Mouse (Mus musculus): ENCODE measurements at regions not wholly inside any gene's neighbourhood (a gene's known extent, or its start where the extent isn't known, plus 50 kb on each side); places are given as distances from the start of the nearest gene placed in this dataset.

DNA sequence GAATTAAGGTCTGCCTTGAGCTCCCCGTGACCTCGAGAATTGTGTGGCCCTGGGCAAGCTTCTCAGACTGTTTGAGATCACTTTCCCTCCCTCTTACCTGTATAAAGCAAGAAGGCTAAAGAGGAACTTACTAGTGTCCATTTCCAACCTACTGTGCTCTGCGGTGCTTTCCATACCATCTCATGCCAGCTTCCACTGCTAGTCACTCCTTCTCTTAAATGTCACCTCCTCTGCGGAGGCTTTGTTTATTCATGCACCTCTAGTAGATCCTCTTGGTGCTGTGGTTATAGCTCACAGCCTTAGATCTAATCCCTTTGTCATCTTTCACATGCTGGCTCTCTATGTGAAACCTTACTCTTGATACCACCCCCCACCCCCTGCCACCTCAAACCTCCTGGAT is 2310.3 kb upstream of the Lrrc6 start:
- no peak for DNase-seq (ENCODE audit: low spot score)

DNA sequence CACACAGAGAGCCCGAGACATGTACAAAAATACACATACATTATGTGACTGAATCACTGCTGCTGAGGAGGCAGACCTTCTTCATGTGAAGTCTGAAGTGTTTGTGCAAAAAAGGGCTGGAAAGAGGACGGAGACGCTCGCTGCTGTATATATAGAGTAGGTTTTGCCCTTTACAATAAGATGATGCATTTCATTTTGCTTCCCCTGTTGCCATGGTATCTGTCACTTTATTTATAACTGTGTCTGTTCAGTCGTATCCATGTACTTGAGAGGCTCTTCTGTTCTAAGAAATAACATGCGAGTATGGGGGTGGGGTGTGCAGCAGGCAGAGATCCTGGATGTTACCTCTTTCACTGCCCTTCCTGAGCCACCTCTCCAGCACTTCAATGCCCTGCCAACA is 2309.9 kb upstream of the Lrrc6 start:
- DNase-seq (ENCODE audit: low spot score) = no peak

DNA sequence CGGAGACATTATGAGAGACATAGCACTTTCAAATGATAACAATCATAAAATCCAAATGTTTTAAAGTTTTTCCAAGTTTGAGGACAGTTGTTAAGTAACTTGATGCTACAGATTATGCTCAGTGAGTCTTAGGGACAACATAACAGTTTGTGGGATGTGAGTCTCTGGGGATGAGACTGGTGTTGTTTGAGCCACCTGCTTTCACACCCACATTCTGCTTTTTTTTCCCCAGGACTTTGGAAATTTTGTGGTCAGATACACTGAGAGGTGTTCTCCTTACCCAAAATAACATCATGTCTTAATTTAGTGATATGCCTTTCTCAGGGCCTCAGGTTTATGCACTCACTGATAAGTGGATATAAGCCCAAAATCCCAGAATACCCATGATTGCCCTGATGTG is 2307.5 kb upstream of the Lrrc6 start:
- no peak for DNase-seq (ENCODE audit: low spot score)

DNA sequence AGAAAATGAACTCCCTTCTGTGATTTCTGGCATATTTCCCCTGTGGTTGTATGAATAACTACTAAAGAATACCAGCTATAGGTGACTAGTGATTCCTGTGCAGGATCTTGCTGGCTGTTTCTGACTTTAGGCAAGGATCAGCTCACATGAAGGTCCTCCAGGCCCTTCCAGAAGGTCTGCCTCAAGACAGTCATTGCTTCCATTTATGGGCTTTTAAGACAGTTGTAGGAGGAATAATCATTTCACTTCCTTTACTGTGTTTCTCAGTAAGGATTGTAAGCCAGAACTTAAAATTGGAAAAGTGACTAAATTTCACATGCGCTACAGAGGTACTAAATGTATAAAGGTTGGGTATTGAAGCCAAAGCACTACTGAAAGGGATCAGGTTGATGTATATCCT is 2303.5 kb upstream of the Lrrc6 start:
- DNase-seq (ENCODE audit: low spot score) = no peak

DNA sequence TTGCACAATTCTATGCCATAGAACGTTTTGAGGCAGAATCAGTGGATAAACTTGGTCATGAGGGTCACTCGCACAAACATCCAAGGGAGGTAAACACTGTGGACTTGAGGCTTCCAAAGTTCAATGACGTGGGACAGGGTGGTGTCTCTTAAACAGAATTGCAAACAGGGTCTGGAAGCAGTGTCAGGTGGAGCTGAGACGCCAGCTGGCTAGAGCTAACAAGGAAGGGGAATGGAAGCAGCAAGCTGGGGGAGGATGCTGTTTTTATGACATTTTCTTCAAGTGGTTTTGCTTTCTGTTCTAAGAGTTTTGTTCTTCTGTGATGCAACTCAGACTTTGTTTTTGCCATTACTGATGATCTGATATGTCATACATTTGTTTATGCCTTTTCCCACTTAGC is 2301.1 kb upstream of the Lrrc6 start:
- DNase-seq (ENCODE audit: low spot score) = no peak

DNA sequence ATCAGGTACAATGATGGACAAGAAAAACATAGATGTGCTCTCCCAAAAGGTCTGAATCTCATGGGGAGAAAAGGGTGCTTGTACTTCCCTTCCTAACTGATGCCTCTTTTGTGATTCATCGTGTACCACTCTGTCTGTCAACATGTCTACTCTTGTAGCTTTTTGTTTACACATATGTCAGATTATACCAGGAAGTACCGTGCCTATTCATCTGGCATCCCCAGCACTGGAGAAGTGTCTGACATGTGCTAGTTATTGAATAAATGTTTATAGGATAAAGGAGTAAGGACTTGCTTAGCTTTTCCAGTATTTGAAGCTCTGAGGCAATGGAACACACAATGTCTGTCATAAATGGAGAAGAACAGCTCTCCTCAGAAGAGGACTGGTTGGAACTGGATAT is 2296.7 kb upstream of the Lrrc6 start:
- no peak for DNase-seq (ENCODE audit: low spot score)

DNA sequence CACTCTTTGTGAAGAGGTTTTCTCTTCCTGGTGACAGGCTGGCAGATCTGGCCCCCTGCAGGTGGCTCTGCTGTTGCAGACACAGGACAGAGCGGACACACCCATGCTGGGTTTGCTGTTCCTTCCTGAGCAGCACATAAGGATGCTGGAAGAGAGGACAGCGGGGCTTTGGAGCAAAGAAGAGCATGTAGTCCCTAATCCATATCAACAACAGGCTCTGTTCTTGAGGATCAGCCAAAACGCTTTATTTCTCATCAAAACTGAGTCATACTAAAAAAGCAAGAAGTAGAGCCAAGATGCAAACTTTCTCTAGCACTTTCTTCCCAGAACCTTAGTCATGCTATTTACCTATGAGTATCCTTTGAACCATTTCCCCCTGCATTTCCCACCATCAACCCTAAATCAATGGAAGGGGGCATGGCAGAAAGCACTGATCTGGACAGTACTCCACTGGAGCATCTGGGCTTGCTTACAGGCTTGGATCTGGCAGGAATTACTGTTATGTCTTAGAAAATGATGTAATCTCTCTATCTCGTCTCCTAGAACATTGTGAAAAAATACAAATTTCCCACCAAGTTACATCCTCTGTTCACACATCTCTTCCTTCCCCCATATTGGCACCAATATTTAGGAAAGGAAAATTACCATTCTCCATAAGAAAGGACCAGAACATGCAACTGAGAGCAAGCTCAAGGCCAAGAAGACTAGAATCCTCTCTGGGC is 2294.7 kb upstream of the Lrrc6 start:
- DNase-seq (ENCODE audit: low spot score) = no peak

DNA sequence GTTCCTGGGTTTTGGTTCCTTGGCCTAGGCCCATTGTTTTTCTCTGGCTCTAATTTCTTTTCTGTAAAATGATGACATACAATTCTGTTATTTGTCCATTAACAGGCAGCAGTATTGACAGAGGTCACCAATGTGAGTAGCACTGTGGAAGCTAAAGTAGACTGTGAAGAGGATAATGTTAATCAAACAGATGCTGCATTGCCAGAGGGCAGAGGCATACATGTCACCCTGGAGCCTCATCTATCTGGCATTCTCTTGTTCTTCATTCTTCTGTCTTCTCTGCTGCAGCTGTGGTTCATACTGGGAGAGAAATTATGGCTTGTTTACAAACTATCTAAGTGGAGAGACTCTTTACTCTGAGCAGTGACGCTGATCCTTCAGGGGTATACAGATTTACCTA is 2259.2 kb upstream of the Lrrc6 start:
- DNase-seq (ENCODE audit: low spot score) = no peak

DNA sequence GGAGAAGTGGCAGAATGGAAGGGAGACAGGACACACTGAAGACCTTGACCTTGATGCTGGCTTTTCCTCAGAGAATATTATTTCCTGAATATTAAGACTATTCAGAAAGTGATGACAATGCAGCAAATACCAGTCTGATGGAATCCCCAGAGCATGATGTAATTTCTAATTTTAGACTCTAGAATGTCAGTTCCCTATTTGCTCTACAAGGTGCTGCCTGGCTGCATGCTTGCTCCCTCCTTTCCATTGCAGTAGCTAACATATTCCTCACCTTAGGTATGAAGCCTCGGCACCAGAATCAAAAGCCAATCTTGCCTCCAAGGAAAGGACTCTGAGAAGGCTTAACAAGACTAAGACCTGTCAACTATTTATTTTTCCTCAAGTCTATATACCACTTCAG is 2254.5 kb upstream of the Lrrc6 start:
- DNase-seq (ENCODE audit: low spot score) = no peak

DNA sequence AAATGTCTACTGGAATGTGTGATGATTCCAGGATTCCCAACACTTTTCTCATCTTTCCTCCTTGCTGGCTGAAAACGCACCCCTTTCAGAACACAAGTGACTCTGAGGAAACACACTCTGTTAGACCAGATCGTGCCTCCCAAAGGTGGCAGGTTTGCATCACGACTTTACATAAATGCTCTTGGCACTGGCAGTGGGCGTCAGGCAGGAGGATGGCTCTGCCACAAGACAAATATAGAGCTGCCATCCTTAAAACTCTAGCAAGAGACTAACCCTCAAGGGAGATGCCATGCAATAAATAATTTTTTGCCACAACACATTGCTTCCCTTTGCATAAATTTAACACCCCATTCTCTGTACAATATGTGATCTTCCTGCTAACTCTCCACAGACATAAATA is 2254.1 kb upstream of the Lrrc6 start:
- no peak for DNase-seq (ENCODE audit: low spot score)

DNA sequence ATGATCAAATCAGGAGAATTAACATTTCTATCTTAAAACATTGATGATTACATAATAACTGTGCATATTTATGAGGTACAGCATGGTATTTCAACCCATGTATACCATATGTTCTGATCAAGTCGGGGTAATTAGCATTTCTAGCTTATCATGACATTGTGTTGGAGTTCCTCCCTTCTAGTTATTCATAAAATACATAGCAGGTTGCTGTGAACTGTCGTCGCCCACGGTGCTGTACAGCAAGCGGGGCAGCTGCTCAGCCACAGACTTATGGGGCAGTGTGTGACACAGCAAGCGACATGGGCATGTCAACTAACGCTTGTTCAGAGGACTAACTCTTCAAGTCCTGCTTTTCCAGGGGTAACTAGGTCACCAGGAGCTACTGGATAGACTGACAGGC is 2238.6 kb upstream of the Lrrc6 start:
- DNase-seq (ENCODE audit: low spot score) = no peak

DNA sequence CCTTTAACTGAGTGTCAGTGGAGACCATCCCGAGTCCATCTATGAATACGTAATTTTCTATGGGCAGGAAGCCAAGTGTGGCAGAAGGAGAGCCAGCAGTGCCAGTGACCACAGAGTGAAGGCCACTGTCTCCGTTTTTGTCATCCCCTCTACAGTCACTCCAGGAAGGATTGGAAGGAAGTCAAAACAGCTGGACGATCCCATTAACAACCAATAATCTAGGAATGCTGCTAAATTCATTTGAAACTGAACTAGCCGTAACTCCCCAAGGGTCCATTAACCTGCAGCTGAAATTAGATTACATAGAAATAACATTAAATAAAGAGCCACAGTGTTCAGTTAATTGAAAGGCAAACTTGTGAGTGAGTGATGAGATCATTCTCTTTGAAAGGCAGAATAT is 2220.5 kb upstream of the Lrrc6 start:
- DNase-seq (ENCODE audit: low spot score) = no peak

DNA sequence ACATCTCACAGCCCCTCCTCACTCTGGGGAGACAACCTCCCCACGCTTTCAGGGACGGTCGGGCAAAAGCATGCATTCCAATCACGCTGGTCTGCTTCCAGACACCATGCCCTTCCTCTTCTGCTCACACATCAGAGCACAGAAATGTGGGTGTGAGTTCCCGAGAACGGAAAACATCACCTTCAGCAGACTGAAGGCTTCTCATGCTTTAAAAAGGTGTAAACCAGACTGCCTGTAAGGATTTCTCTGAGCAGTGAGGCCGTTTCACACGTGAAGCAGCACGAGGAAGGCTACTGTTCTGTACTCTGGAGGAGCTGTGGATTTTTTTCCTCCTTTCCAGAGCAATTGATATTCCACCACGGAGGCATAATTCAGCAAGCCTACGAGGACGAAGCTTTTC is 2218.8 kb upstream of the Lrrc6 start:
- no peak for DNase-seq (ENCODE audit: low spot score)

DNA sequence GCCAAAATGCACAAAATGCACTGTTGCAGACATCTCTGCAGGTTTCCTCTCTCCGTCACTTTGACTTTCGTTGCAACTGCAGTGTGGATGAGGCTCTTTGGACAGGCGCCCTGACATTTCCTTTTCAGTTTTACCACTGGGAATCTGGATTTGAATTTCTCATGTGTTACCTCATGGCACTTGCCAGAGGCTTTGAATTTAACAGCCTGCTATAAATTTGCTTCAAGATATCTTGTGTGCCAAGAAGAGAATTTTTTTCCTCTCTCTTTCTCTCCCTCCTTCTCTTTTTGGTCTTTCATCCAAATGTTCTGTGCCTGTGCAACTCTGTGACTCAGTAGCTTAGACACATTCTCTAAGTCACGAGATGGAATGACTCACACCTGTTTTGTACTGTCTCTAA is 2213.6 kb upstream of the Lrrc6 start:
- no peak for DNase-seq (ENCODE audit: low spot score)

DNA sequence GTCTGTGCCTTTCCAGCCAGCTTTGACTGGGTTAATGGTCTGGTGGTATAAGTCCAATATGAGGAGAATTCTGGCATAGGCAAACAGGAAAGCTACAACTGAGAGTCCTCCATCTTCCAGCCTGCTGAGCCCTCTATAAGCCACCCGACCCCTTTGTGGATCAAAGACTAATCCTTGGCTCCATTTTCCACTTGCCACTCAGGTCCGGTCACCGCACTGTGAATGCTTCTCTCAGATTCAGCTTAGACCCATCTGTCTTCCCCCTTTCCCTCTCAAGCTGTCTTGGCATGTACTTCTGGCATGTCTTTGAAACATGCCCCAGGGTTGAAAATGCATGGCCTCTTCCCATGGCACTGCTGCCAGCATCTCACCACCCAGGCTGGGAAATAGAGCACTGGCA is 2206.6 kb upstream of the Lrrc6 start:
- no peak for DNase-seq (ENCODE audit: low spot score)

DNA sequence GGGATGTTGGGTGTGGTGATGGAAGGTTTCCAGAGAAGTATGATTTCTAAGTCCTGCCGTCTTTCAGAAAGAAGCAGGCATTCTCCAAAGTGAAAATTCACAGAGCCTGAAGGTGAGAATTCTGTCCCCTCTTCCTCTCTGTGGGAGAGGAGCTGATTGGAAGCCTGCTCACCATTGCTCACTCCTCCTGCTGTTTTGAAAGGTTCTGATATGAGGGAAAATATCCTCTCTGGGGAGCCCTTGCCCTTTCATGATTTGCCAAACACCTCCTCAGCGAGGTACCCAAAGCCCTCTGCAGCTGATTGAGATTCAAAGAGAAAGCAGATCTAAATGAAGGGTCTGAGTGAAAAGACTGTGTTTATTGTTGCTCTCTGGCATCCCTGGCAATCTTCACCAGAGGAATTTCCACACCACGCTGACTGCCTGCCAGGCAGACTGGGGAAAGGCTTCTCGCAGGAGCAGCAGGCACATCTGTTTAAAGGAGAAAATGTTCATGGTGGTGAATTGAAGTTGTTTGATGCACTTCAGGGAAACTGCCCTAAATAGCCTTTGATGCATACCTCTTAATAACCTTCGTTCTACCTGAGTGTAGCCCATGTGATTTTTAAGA is 2194.4 kb upstream of the Lrrc6 start:
- no peak for DNase-seq (ENCODE audit: low spot score)

DNA sequence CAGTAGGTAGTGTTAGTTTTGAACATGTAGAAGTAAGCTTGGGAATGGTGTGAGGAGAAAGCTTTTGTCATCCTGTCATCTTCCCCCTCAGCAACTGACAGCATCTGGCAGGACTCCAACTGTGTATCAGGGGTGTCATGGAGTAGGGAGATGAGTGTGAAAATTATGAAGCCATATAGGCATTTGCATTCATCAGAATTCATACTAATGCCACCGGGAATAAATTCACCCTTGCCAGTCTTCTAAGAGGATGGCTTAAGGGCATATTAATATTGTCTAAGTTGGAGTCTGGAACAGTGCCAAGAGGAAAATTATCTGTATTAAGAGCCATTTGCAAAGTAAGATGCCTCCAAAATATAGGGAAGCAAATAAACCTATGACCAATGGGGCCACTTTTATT is 2166.8 kb upstream of the Lrrc6 start:
- no peak for DNase-seq (ENCODE audit: low spot score)

DNA sequence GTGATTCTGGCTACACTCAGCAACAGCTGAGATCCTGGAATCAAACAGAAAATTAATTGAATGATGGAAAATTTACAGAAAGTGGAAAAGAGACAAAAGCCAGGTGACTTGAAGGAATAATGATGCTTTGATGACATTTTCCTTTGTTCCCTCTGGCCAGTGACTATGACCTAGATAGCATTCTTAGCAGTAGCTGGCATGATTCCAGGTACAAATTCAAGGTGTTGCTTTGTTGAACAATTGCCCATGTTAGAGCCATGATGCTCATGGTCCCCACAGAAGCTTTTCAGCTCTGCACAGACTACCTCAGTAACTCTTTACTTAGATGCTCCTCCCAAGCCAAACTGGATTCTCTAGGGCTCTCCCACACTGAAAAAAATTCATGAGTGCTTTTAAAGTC is 2164.6 kb upstream of the Lrrc6 start:
- DNase-seq (ENCODE audit: low spot score) = no peak

DNA sequence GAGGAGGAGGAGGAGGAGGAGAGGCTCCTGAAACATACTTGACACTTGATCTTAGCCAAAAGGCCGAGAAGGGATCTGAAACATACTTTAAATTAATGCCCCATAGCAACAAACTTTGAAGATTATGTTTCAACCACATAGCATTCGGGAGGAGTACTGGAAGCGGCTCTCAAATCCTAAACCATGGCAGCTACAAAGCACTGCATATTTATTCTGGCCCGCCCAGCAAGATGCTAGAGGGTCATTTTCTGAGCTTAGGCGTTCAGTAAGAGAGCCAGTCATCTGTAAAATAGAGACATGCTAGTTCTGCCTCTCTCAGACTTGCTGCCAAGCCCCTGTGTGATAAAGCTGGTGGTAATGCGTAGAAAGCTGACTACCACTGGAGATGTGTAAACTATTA is 2156.0 kb upstream of the Lrrc6 start:
- no peak for DNase-seq (ENCODE audit: low spot score)

DNA sequence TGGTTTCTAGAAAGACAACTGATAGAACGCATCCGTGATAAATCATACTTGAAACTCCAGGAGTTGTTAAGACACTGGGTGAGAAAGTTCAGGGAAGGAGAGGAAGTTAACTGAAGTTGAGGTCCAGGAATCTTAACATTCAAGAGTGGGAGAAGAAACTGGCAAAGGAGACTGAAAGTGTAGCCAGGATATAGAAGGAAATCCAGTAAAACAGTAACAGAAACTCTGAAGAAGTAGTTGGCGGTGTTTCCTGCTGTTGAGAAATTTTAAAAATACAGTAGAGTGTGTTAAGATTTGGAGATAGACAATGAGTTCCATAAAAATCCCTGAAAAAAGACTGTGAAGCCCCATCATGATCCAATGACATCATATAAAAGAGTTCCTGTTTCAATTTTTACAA is 2154.3 kb upstream of the Lrrc6 start:
- no peak for DNase-seq (ENCODE audit: low spot score)

DNA sequence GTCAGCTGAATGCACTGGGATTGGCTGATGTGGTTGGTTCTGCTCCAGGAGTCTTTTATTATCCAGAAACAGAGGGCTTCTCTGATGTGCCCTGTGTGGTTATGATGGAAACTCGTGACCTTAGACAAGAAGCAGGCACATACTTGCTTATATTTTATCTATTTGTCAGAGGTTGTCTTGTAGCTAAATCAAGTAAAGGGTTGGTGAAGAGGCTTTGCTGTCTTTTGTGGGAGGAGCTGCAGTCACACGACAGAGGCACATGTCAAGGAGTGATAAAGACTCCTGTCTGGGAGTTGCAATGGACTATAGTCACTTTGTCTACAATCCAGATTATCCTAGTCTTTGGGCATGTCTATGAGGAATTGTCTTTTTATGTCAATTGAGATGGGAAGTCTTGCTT is 2149.9 kb upstream of the Lrrc6 start:
- DNase-seq (ENCODE audit: low spot score) = no peak

DNA sequence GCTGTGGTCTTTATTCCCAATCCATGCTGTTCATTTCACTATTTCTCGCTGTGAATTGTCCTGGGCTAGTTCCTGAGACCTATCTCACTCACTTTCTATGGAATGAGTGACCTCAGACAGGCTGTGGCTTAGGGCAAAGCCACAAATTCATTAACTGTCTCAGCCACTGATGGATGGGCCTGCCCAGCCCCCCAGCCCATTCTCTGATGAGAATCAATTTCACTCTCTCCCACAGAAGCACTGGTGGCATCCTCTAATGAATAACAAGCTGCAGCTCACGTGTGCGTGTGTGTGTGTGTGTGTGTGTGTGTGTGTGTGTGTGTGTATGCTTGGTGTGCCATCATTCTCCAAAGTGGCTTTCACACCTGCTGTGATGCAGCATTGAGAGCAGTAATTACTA is 2149.3 kb upstream of the Lrrc6 start:
- no peak for DNase-seq (ENCODE audit: low spot score)

DNA sequence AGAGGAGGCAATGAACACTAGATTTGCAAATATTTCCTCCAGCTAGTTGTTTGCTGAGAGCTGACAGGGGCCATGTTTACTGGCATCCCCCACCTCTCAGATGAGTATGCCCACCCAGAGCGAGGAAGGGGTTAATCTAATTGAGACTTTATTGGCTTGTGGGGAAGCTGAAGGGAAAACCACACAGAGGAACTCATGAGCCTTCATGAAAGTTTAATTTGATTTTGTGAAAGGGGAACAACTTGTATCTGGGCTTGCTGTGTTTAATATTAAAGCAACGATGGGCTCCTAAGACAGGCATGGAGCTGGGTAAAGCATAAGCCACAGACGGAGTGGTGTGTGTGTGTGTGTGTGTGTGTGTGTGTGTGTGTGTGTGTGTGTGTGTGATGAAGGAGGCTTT is 2146.2 kb upstream of the Lrrc6 start:
- DNase-seq (ENCODE audit: low spot score) = no peak

DNA sequence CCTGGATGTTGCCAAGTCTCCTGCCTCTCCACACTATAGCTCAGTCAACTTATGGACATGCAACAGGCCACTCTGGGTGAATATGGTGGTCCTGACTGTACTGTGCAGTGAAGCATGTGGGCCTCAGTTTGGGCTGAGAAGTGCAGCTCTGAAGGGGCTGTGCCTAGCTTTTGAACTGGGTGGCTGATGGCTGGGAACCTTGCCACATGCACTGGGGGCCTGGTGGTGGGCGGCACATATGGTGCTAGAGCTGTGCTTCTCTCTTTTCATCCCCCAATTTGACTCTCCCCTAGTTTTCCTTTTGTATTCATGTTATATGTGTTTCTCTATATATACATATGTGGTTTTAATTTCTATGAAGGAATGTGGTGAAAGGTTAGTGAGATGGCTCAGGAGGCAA is 2144.2 kb upstream of the Lrrc6 start:
- no peak for DNase-seq (ENCODE audit: low spot score)
